Mouse (Mus musculus): ENCODE data around the gene Ccdc188.

The Ccdc188 gene

GRCm38 (mm10) chr16:18202061-18202460 is 15.6 kb upstream of the Ccdc188 start:
- DNase-seq (ENCODE audit: low spot score): no peak

- no peak for DNase-seq (ENCODE audit: low spot score)
Observed at GRCm38 (mm10) chr16:18203430-18204091, 14.1 kb upstream of the Ccdc188 start.

- DNase-seq (ENCODE audit: low spot score): peak; percentile 84
Observed at GRCm38 (mm10) chr16:18210701-18211416, 6.8 kb upstream of the Ccdc188 start.

GRCm38 (mm10) chr16:18211417-18212171 is 6.1 kb upstream of the Ccdc188 start:
- DNase-seq (ENCODE audit: low spot score): peak; percentile 97

GRCm38 (mm10) chr16:18213689-18214088 is 4.0 kb upstream of the Ccdc188 start:
- no peak for DNase-seq (ENCODE audit: low spot score)

- DNase-seq (ENCODE audit: low spot score): no peak
Observed at GRCm38 (mm10) chr16:18214858-18215257, 2.8 kb upstream of the Ccdc188 start.

- DNase-seq (ENCODE audit: low spot score): no peak
Observed at GRCm38 (mm10) chr16:18218580-18218996, 909 bp downstream of the Ccdc188 start.

- DNase-seq (ENCODE audit: low spot score): peak; percentile 66
Observed at GRCm38 (mm10) chr16:18220001-18220400, 2.3 kb downstream of the Ccdc188 start.

- DNase-seq (ENCODE audit: low spot score): no peak
Observed at GRCm38 (mm10) chr16:18220856-18221542, 3.3 kb downstream of the Ccdc188 start.

- peak; percentile 57 for DNase-seq (ENCODE audit: low spot score)
Observed at GRCm38 (mm10) chr16:18221543-18221898, 3.8 kb downstream of the Ccdc188 start.

- DNase-seq (ENCODE audit: low spot score): no peak
Observed at GRCm38 (mm10) chr16:18222188-18222587, 4.5 kb downstream of the Ccdc188 start.

GRCm38 (mm10) chr16:18227187-18227586 is 9.5 kb downstream of the Ccdc188 start:
- no peak for DNase-seq (ENCODE audit: low spot score)

- no peak for DNase-seq (ENCODE audit: low spot score)
Observed at GRCm38 (mm10) chr16:18227897-18228422, 10.3 kb downstream of the Ccdc188 start.

- DNase-seq (ENCODE audit: low spot score): no peak
Observed at GRCm38 (mm10) chr16:18228856-18229255, 11.2 kb downstream of the Ccdc188 start.

GRCm38 (mm10) chr16:18229622-18230021 is 11.9 kb downstream of the Ccdc188 start:
- peak; percentile 71 for DNase-seq (ENCODE audit: low spot score)

GRCm38 (mm10) chr16:18230617-18231016 is 12.9 kb downstream of the Ccdc188 start:
- DNase-seq (ENCODE audit: low spot score): no peak

- DNase-seq (ENCODE audit: low spot score): no peak
Observed at GRCm38 (mm10) chr16:18231047-18231446, 13.4 kb downstream of the Ccdc188 start.

GRCm38 (mm10) chr16:18231451-18231850 is 13.8 kb downstream of the Ccdc188 start:
- DNase-seq (ENCODE audit: low spot score): no peak

- no peak for DNase-seq (ENCODE audit: low spot score)
Observed at GRCm38 (mm10) chr16:18233451-18233850, 15.8 kb downstream of the Ccdc188 start.

GRCm38 (mm10) chr16:18233919-18234670 is 16.4 kb downstream of the Ccdc188 start:
- no peak for DNase-seq (ENCODE audit: low spot score)

- peak; percentile 86 for DNase-seq (ENCODE audit: low spot score)
Observed at GRCm38 (mm10) chr16:18234671-18235388, 17.2 kb downstream of the Ccdc188 start, which contains the start of gene Zdhhc8. TSS of gene Zdhhc8 (minus strand) at chr16:18235136.

All from testis, postnatal 10 days (tissue).